Mouse (Mus musculus) left cerebral cortex, postnatal 36 days (tissue): ENCODE results near the gene Agpat3. TPM values are rescaled to one million over a fixed set of nuclear protein-coding genes. Genes with fewer than 3 reads are reported as not detected.

ENCODE experiments used
- DNase-seq, 2 experiments: peaks; one replicate each; pipeline ENCODE4 v3.0.0; 2021 to 2022; ENCODE audit warnings: low spot score in 2 of 2, mixed read lengths in 1 of 2
- intact Hi-C: fragments of 180-260 bp; cut with DNase I; formaldehyde crosslinking; loops from one replicate; pipeline ENCODE4 v1.15.1; 2025
- microRNA-seq: library from miRNA; unstranded; fragments of <30 nt; microRNA quantifications from one replicate; pipeline ENCODE4 v1.2.0, GENCODE M21; 2022
- total RNA-seq, 2 experiments: library from RNA; stranded (reverse); gene quantifications; 2 replicates each; pipeline ENCODE4 v1.2.3; 2021

The Agpat3 gene
- total RNA-seq, 2 experiments from 2014 or later = 269 to 279 TPM

DNA sequence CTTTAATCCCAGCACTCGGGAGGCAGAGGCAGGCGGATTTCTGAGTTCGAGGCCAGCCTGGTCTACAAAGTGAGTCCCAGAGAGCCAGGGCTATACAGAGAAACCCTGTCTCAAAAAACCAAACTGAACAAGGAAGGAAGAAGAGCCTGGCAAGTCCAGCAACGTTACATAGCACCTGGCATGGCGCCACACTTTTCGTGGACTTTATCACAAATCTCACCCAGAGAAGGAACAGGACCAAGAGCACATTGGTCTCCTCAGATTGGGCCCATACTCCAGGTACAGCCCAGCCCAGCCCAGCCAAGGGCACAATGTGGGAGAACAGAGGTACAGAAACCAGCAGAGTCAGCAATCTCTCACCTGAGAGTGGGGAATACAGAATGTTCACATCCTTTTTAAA, 118.5 kb downstream of the Agpat3 start:
- DNase-seq = no peak
- intact Hi-C loops = no loop called here

DNA sequence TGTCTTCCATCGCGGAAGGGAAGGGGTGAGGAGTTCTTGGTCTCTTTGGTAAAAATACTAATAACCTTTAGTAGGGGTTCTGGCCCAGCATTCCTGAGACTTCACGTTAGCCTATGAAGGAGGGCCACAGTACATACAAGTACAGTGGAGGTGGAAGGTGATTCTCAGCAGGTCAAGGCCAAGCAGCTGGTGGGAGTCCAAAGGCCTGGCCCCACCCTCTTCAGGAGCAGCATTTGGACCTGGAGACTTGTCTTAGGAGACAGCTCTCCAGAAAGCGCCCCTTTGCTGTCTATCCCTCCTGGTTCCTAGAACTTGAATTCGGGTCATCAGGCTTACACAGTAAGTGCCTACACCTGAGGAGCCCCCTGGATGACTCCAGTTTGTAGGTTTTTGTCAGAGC, 119.1 kb downstream of the Agpat3 start:
- intact Hi-C loops = no loop called here
- no peak for DNase-seq

DNA sequence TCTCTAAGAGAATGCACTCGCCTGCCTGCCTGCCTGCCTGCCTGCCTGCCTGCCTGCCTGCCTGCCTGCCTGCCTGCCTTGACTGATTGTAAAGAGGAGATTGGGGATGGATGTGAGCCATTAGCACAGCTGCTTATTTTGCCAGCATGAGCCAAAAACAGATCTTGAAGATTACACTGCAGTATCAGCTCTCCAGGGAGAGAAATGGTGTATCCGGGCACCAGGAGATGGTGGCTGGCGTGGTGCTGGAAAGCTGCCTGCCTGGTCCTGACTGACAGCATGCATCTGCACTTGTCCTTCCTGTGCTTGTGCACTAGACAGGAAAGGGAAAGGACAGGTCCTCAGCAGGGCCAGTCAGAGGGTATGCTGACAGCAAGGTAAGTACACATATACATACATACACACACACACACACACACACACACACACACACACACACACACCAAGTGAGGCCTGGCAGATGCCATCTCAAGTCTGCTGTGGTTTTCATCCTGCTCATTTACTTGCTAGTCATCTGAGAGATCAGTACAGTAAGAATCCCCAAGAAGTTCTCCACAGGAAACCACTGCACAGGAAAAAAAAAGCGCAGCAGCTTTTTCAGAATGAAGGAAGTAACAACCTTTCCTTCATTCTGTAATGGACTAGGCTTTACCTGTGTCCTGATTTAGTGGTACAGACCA, 119.8 kb downstream of the Agpat3 start:
- DNase-seq = no peak
- intact Hi-C loops = no loop called here

DNA sequence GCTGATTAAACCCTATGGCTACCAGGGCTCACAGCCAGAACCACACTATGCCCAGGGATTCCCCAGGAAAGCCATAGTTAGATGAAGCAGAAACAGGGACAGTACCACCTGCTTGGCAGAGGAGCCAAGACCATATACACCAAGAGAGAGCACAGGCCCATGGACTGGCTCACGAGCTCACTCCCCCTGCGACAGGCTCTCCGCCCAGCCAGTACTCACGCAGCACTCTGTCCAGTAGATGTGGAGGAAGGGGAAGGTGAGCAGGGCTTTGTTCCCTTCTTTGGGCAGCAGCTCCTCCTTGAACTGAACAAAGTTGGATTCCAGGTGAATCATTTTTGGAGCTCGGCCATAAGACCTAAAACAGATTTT, 123.7 kb downstream of the Agpat3 start:
- no peak for DNase-seq
- intact Hi-C loops = no loop called here

DNA sequence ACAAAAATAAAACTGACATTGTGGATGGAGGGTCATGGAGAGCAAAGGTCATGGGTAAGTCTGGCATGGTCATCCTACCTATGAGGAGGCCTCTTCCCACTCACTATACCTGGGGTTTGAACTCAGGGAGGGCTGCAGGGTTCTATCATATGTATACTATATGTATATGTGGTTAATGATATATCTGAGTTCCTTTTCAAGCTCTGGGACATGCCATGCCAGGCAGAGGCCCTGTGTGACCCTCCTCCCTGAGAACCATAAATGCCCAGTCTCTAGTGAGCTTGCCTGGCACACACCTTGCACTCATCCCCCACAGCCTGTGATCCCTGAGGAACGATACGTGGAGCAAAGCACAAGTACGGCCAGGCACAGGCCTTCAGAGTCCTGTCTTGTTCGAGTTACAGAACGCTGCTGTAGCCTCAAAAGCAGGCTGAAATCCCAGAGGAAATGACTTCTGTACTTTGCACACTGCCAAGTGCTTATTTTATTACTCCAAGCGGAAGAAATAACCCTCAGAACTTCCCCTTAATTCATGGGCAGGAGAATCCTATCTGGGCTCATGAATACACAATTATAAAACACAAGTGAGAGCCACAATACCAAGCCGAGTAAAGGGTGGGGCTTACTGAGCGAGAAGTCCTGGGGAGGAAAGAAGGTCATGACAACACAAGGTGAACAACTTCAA, 124.3 kb downstream of the Agpat3 start:
- intact Hi-C loops = no loop called here
- DNase-seq = no peak

DNA sequence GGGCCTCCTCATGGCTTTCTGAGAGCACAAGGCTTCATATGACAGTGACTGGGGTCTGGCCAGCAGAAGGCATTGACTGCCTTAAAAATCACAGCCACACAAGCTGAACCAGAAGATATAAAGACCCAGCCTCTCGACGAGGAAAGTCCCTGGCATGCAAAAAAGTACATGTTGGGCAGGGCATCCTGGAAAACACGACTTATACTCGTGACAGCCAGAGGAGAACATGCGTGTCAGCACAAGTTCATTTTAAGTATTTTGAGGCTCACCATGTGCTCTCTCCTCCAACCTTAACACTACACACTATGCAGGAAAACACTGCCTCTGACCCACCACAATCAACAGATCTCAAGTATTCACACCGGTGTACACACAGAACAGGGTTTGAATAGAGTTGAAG, 128.2 kb downstream of the Agpat3 start:
- intact Hi-C loops = no loop called here
- no peak for DNase-seq

DNA sequence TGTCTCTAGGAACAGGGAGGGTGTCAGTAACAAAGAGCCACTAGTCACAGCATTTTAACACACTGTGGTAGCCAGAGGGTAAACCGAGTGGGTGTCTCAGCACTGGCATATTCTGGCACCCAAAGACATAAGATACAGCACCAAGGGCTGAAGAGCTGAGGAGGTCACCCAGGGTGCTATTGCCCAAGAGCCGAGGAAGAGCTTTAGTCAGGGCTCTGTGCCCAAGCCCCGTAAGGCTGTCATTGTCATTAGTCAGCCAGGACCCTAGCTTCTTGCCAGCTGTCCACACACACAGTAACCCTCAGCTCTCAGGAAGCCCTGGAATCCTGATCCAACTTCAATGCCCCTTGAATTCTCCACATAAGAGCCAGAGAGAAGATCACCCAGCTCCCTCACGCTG, 129.4 kb downstream of the Agpat3 start:
- intact Hi-C loops = no loop called here

DNA sequence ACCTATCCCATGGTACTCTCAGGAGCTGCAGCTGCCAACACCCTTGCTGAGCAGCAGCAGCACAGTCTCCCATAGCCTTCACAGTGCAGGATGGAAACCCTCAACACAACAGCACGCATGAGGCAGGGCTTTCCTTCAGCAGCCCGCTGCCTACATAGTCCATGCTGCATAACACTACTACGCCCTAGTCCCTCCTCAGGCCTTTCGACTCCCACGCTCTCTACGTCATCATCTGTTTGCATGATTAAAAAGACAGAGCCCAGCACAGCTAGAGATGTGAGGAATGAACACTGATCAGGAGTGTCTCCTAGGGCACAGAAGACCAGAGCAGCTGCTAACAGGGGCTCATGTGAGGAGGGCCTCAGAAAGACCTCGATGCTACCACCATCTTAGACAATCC, 131.0 kb downstream of the Agpat3 start:
- intact Hi-C loops = no loop called here
- DNase-seq = no peak

More for the DNA sequence above, 129.4 kb downstream of the Agpat3 start:
- DNase-seq = no peak

DNA sequence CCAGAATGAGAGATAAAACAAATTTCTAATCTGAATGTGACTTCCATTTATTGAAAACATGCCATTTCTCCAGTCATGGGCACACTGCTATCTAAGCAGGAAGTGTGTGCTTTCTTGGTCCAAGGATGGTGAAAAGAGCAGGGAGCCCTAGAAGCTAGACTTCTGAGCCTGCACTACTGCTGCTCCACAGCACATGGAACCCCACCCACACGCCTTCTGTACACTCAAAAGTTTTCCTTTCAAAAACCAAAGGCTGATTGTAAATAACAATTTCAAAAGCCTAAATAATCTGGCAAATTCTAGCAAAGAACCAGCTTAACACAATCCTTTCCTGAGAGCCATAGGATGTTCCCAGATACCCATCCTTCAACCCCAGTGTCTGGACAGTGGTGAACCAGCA, 132.8 kb downstream of the Agpat3 start:
- intact Hi-C loops = no loop called here
- DNase-seq = no peak

Small RNA genes within 50 kb of the gene (microRNA-seq; reads per million reads assigned to microRNA genes)
- not detected for gene Mir7659

Other genes with a start within 250 kb of the Agpat3 start
- 100 to 1,000 TPM; 108 to 123 TPM for gene D10Jhu81e, start 182.7 kb downstream of the Agpat3 start, total RNA-seq
- 10 to 100 TPM; 18.9 TPM for gene Pwp2, start 167.3 kb downstream of the Agpat3 start, total RNA-seq
- gene Trappc10, start 107.8 kb downstream of the Agpat3 start, total RNA-seq = 10 to 100 TPM; 82.3 to 89.2 TPM
- gene Rrp1, start 60.6 kb upstream of the Agpat3 start, total RNA-seq = 100 to 1,000 TPM; 348 to 358 TPM
- gene Cstb, start 73.2 kb upstream of the Agpat3 start, total RNA-seq = 10 to 100 TPM; 35.4 to 42.4 TPM
- gene Pdxk, start 112.5 kb upstream of the Agpat3 start, total RNA-seq = 100 to 1,000 TPM; 114 to 120 TPM
- gene Olfr1358, start 164.9 kb upstream of the Agpat3 start, total RNA-seq = not detected
- gene Ilvbl, start 221.9 kb upstream of the Agpat3 start, total RNA-seq = 10 to 100 TPM; 30.2 to 33.2 TPM
- gene Syde1, start 239.5 kb upstream of the Agpat3 start, total RNA-seq = 1 to 10 TPM; 5.9 to 6.4 TPM